Mouse (Mus musculus) adrenal gland, adult (tissue): ENCODE results near the gene Capn15.

ENCODE experiments used
- DNase-seq, 2 experiments: peaks; one replicate each; pipeline ENCODE4 v3.0.0; 2022 to 2023; ENCODE audit warnings: low spot score in 1 of 2; ENCODE audit not compliant: inconsistent age in 2 of 2

The Capn15 gene

GRCm38 (mm10) chr17:25985306-25986294 lies at the start of gene Capn15:
Gene Capn15 (minus strand): TSS chr17:25985796.
- DNase-seq, result peak; percentile 96 to 98

GRCm38 (mm10) chr17:26032037-26032436 lies 46.4 kb upstream of the Capn15 start:
- DNase-seq, result no peak

GRCm38 (mm10) chr17:26031583-26031982 lies 46.0 kb upstream of the Capn15 start:
- DNase-seq, result no peak

DNA sequence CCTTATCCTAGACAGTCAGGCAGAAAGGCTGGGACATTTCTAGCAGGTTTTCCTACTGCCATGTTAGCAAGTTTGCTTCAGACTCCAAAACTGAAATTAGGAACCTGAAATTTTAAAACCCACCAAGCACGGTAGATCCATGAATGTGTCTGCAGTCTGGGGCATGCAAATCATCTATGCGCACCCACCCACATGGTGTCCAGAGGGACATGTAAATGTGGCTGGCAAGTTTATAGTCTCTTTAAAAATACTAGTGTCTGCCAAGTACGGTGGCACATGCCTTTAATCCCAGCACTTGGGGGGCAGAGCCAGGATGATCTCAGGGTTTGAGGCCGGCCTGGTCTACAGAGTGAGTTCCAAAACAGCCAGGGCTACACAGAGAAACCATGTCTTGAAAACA lies 42.7 kb upstream of the Capn15 start:
- no peak for DNase-seq

GRCm38 (mm10) chr17:26024674-26025073 lies 39.1 kb upstream of the Capn15 start:
- DNase-seq, result no peak

DNA sequence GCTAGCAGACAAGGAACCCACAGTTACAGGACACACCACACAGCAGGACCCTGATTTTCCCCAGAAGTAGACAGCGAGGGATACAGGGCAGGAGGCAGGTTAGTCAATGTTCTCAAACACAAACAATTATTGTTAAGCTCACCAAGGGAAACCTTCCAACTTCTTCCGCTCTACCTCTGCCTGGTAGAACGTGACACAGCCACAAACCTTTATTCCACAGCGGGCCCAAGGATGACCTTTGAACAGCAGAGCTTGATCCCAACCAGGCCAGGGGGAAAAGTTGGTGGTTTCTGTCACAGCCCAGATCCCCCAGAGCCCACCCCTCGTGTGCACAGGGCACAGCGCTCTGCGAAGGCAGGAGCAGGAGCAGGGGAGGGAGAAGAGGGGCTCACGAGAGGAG lies 38.4 kb upstream of the Capn15 start:
- no peak for DNase-seq

DNA sequence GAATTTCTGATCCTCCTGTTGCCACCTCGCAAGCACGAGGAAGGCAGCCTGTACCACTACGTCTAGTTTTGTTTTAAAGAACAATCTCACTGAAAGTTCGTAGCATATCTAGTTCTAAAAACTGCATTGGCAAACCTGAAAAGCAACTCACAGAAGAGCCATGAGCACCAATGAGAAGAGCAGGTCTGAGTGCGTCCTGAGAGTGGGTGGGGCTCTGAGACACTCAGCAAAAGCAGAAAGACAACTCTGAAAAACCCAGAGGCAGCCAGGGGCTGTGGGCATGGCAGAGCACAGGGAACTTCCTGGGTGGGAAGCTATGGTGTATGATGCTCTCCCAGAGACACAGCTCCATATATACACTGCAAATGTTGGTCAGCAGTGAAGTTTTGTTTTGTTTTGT lies 37.6 kb upstream of the Capn15 start:
- no peak for DNase-seq

DNA sequence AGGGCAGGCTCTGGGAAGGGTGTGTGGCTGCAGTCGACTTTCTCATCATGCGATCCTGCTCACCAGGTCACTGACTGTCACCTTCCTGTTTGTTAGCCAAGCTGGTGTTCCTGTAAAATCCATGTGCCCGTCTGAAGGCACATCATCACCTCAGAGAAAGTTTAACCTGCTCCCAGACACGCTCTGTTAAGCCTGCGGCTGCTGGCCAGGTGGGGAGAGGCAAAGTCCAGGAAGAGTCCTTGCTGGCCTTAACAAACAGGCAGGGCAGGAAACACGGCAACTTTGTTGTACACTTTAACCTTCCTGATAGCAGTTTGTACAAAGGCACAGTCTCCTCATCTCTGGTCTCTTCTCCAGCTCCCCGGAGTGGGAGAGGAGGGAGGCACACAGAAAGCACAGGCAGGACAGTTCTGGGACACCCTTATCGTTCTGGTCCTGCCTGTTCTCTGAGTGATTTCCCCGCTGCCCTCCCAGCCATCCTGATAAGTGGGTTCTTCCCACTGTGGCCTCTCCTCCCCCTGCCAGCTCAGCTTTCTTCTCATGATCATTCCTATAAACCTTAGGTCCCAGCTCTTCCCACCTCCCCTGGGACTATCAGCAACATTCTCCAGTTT lies 36.2 kb upstream of the Capn15 start:
- DNase-seq, result no peak

DNA sequence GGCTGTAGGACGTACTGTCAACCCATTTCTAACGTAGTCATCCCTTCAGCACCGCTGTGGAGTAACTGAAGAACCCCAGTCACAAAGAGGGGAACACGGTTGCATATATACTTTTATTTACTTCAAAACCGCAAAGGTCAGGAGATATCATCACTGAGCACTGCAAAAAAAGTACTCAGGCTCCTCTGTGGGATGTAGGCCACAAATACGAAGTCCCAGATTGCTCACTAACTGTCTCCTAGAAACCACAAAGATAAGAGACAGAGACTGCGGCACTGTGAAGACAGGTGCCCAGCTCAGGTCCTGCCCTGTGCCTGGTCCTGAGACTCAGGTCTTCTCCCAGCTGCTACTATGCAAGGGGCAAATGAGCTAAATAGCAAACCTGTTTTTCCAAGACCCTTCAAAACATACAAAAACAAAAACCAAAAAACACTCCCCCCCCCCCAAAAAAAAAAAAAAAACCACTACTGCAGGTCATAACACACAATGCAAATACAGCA lies 35.3 kb upstream of the Capn15 start:
- DNase-seq, result no peak

GRCm38 (mm10) chr17:26018388-26018787 lies 32.8 kb upstream of the Capn15 start:
- DNase-seq, result no peak

DNA sequence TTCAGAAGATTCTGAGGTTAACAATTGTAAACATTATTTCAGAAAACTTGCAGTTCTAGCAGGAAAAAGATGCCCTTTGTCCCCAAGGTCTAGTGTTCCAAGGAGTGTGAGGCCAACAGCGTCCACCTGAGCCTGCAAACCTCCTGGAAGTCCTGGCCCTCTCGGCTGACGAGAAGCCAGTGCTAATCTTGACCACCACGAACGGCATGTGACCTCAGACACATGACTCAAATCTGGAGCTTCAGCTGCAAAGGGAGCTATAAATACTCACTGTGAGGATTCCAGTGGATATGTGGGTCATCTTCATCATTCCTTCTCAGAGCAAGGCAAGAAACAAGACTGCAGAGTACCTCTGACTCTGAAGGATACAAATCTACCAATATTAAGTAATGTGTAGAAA lies 32.4 kb upstream of the Capn15 start:
- no peak for DNase-seq

- DNase-seq, result no peak
These were observed 31.4 kb upstream of the Capn15 start for GRCm38 (mm10) chr17:26017021-26017420.

DNA sequence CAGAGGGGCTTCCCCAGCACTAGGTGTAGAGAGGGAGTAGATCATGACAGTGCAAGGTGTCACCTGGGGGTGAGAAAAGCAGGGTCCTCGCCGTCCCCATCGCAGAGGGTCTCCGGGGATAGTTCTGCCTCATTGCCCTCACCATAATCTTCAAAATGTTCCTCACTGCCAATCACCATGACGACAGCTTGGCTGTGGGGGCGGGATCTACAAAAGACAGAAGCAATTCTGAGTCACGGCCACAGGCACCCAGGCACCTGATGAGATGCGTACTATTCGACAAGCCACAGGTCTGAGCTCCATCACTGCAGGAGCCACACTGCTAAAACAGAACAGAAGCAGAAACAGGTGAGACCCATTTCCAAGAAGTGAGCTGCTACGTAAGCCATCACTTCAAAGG lies 28.1 kb upstream of the Capn15 start:
- DNase-seq, result no peak

GRCm38 (mm10) chr17:26011841-26012460 lies 26.4 kb upstream of the Capn15 start:
- DNase-seq, result peak; percentile 80 to 88

DNA sequence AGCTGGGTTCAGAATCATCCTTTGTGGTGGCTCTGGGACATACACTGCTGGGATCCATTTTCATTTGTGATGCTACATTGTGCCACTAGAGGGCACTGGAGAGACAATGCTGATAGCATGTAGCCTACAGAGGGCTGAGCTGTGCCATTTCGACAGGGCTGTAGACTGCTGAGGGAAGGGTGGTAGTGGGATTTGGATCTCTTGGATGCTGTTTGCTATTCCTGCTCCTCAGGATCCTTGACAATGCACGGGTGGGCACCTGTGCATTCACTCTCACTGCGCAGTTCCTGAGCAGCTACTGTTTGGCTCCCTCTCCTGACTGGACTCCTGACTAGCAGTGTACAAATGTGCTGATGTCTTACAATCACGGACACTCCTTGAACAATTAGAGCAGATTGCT lies 23.9 kb upstream of the Capn15 start:
- peak; percentile 60 to 92 for DNase-seq

DNA sequence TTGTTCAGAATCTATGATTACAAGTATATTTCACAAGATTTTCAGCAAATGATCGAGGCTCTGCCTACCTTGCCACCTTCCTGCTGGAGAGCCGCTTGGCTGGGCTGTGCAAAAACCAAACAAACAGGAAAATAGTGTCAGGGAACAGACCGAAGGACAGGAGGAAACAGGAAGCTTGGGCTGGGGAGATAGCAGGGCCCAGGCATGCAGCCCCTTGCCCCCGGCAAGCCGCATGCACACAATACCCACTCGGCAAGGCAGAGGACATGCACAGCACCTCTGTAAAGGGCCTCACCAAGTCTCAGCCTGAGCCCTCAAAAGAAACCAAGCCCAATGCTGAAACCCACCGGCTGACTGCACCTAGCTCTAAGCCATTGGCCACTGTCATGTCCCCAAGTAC lies 23.2 kb upstream of the Capn15 start:
- DNase-seq, result no peak

DNA sequence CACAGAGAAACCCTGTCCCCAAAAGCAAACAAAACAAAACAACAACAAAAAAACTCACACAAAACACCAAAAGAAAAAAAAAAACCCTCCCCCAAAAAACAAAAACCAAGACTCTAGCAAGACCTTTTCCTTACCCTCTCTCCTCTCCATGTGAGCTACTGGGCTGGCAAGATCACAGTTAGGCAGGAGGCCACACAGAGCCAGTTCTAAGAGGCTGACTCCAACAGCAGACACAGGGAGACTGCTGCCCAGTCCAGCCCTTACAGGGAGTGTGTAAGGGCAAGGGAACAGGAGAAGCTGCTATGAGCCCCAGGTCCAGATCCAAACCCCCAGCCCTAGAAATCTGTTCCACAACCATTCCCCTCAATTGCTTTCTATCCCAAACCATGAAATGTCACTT lies 22.7 kb upstream of the Capn15 start:
- DNase-seq, result no peak

- no peak for DNase-seq
These were observed 22.1 kb upstream of the Capn15 start for GRCm38 (mm10) chr17:26007646-26008045.

DNA sequence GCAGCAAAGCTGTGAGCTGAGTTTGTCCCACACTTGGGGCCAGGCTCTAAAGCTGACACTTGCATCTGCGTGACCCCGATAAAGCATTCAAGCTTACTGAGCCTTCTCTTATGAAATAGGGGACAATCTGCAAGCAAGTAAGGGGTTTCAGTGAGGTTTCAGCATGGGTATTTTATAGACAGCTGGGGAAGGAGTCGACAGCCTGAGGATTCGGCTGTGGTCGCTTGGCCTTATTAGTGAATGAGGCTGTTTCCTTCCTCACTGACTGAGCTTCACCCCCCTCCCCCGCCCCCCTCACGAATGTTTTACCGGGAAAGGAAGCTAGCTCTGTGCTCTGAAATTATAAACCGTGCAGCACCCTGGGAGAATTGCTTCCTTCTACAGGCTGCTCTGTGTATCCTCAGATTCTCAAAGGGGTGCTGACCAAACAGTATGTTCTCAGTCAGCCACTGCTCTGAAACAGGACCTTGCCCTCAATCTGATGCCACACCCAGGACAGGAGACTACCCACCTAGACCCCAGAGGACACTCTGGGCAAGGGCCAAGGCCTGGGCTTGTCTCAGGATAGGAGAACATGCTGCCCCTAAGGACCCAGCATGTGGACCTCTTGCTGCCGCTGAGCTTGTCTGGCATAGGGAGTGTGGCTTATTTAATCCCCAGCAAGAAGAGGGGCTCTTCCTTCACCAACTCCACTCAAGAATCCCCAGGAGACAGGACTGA lies 20.3 kb upstream of the Capn15 start:
- no peak for DNase-seq

DNA sequence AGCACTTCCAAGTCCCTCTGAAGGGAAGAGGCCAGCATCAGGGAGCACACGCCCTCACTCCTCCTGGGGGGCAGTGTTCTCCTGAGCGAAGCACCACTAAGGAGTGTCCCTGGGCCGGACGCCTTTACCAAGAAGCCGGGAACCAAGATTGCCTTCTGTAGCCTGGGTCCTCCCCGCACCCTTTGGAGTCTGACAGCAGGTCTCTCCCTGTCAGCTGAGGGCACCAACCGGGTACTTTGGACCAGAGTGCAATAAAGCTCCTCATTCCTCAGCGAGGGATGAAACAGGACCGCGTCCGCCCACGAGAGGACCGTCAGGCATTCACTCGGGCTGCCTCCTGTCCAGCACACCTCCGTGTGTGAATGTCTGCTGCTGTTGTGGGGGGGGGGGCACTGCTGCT lies 19.1 kb upstream of the Capn15 start:
- DNase-seq, result no peak

GRCm38 (mm10) chr17:26003864-26004263 lies 18.3 kb upstream of the Capn15 start:
- DNase-seq, result no peak
